Mouse (Mus musculus) embryonic facial prominence, embryonic 14.5 days (tissue): ENCODE data around the gene Tmem135. TPM values are rescaled to one million over a fixed set of nuclear protein-coding genes. Genes with fewer than 3 reads are reported as not detected.

Experiments used
- ATAC-seq: fragments of 200-750 bp; cut with Nextera tagmentation; 2 replicates; pipeline ENCODE4 v1.8.0; 2017; ENCODE audit warnings: low read depth, moderate number of reproducible peaks, moderate TSS enrichment
- DNase-seq: peaks from one replicate; pipeline ENCODE4 v3.0.0-alpha.2; 2015; ENCODE audit warnings: low spot score
- H3K27ac ChIP-seq: fragments of 300-500 bp; sonication (generic); replicated peaks from 2 replicates; pipeline ENCODE4 v1.5.1; 2014; ENCODE audit warnings: low read depth, mild to moderate bottlenecking, low read length, moderate library complexity
- H3K27me3 ChIP-seq: fragments of 300-500 bp; sonication (generic); replicated peaks from 2 replicates; pipeline ENCODE4 v1.6.1; 2014; ENCODE audit warnings: low read length; ENCODE audit not compliant: control insufficient read depth, insufficient read depth
- H3K36me3 ChIP-seq: fragments of 300-500 bp; sonication (generic); 2 replicates; pipeline ENCODE4 v1.6.1; 2014; ENCODE audit warnings: low read length, mixed read lengths; ENCODE audit not compliant: control insufficient read depth, insufficient read depth
- H3K4me1 ChIP-seq: fragments of 300-500 bp; sonication (generic); 2 replicates; pipeline ENCODE4 v1.6.1; 2014; ENCODE audit warnings: antibody characterized with exemption, low read length; ENCODE audit not compliant: control insufficient read depth, insufficient read depth
- H3K4me2 ChIP-seq: fragments of 300-500 bp; sonication (generic); 2 replicates; pipeline ENCODE4 v1.6.1; 2014; ENCODE audit warnings: low read depth, mild to moderate bottlenecking, low read length, moderate library complexity, mixed read lengths
- H3K4me3 ChIP-seq: fragments of 300-500 bp; sonication (generic); 2 replicates; pipeline ENCODE4 v1.5.1; 2014; ENCODE audit warnings: low read depth, mild to moderate bottlenecking, low read length
- H3K9ac ChIP-seq: fragments of 300-500 bp; sonication (generic); 2 replicates; pipeline ENCODE4 v1.6.1; 2014; ENCODE audit warnings: low read depth, mild to moderate bottlenecking, low read length, moderate library complexity, mixed read lengths
- H3K9me3 ChIP-seq: fragments of 300-500 bp; sonication (generic); 2 replicates; pipeline ENCODE4 v1.6.1; 2016; ENCODE audit warnings: low read length; ENCODE audit not compliant: control insufficient read depth
- WGBS: fragments of 180-500 bp; shearing (Covaris S2); extraction: QIAGEN DNeasy Blood & Tissue Kit; methylation state at CpG from one replicate; pipeline ENCODE4 v1.1.7; 2014; 5-methylcytosine and 5-hydroxymethylcytosine counted together
- polyA plus RNA-seq: library from polyadenylated mRNA; unstranded; fragments of >200 nt; fragmentation: Nextera tagmentation; extraction: Ambion mirVana; gene quantifications from 2 replicates; pipeline ENCODE4 v1.2.1, GENCODE M21; 2014

The Tmem135 gene
- polyA plus RNA-seq, 1 experiment from 2014 or later = 18.8 TPM

DNA sequence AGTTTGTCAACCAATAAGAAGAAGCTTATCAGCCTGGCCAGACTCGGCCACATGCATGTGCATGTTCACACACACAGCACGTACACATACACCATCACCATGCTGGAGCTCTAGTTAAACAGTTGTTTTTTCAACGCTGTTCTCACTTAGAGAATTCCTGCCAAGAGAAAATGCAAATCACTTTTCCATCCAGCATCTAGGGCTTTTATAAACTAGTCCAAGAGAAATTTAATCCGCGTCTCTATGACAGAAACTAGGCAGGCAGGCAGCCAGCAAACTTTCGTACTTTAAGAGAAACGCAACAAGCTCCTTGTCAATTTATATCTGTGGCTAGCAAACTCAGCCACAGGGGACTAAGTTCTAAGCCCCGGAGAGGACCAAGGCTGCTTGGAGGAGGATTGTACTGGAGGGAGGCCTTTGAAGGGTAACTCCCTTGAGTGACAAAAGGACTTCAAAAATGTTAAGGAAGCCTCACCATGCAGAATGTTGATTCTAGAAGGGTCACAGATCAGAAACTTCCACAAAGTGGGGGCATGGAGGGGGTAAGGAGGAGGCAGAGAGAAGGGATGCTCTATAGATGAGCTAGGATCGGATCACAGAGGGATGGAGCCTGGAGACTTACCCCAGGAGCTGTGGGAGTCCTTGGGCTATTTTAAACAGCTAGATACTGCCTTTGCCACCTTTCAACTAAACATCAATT lies 29.3 kb upstream of the Tmem135 start:
- Histone ChIP-seq H3K36me3 (no peaks in the 10 kb centered on the region), H3K9ac (no peak overlapping the region), H3K4me1 (peaks cover 15% of the 10 kb centered on the region), H3K4me3 (no peak overlapping the region), H3K27me3 (no peaks in the 10 kb centered on the region), H3K4me2 (no peak overlapping the region), H3K9me3 (no peaks in the 10 kb centered on the region), H3K27ac (peak overlapping the region; percentile 13)
- WGBS = 32% methylated on average over 9 of the region's 9 CpGs
- ATAC-seq = peak; percentile 69; the same call in 1 of the 2 replicates
- peak; percentile 94 for DNase-seq

DNA sequence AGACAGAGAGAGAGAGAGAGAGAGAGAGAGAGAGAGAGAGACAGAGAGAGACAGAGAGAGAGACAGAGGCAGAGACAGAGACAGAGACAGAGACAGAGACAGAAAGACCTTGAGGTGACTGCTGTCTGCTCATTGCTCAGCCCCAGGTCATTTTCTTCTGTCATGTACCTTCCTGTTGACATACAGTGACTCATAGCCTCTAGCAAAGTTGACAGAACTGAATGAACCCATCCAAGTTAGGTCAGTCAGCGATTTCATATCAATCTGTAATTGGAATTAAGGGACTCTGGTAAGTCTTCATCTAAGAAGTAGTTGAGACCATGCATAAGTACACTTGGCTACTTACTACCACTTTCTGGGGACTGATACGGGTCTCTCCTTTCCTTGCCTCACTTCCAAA lies 27.2 kb upstream of the Tmem135 start:
- ATAC-seq = no peak
- H3K4me3 ChIP-seq = no peak overlapping the region
- no peak for DNase-seq
- H3K36me3 ChIP-seq = no peaks in the 10 kb centered on the region
- no peak overlapping the region for H3K9ac ChIP-seq
- H3K9me3 ChIP-seq = no peaks in the 10 kb centered on the region
- no peaks in the 10 kb centered on the region for H3K27me3 ChIP-seq
- no peak overlapping the region for H3K27ac ChIP-seq
- no peak overlapping the region for H3K4me2 ChIP-seq
- WGBS = 65% methylated on average over 2 of the region's 2 CpGs
- peaks cover 15% of the 10 kb centered on the region for H3K4me1 ChIP-seq

DNA sequence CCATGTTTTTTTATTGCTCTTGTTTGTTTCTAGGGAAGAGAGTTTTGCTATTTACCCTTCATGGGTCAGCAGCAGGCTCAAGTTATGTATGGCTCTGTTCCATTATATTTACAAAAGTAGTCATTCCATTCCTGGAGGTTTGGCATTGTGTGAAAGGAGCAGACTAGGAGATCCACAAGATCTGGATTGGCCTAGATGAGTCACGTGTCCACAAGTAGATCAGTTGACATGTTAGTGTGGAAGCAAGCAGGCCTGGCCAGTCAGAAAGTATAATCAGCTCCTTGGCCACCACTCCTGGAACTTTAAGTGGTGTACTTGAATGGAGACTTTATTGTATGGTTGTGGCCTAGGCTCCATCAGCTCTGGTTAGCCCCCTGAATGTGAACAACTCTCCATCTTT lies 25.3 kb upstream of the Tmem135 start:
- Histone ChIP-seq H3K27ac (no peak overlapping the region), H3K4me1 (peaks cover 17% of the 10 kb centered on the region), H3K36me3 (no peaks in the 10 kb centered on the region), H3K4me3 (no peak overlapping the region), H3K27me3 (no peaks in the 10 kb centered on the region), H3K4me2 (no peak overlapping the region), H3K9me3 (no peaks in the 10 kb centered on the region), H3K9ac (no peak overlapping the region)
- ATAC-seq (no peak), DNase-seq (no peak)
- WGBS = 73% methylated on average over 1 of the region's 1 CpGs

DNA sequence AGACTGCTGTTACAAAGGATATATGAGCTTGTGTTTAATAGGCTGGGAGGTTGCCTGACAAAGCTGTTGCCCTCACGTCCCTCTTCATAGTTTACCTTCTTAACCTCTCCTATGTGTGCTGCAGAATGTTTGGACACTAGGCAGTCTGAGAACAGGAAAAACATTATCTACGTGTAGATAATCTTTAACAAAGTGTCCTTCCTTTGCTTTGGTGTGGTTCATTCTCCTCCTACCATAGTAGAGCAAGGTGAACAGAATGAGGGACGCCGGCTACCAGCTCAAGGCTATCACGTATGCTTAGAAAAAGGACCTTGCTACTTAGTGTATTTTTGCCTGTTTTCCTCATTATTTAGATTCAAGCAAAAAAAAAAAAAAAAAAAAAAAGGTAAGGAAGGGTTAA lies 24.8 kb upstream of the Tmem135 start:
- H3K36me3 ChIP-seq = no peaks in the 10 kb centered on the region
- no peaks in the 10 kb centered on the region for H3K27me3 ChIP-seq
- H3K9ac ChIP-seq = no peak overlapping the region
- WGBS = 79% methylated on average over 5 of the region's 5 CpGs
- no peak overlapping the region for H3K27ac ChIP-seq
- no peak for DNase-seq
- no peak overlapping the region for H3K4me3 ChIP-seq
- peaks cover 21% of the 10 kb centered on the region for H3K4me1 ChIP-seq
- no peaks in the 10 kb centered on the region for H3K9me3 ChIP-seq
- no peak overlapping the region for H3K4me2 ChIP-seq
- no peak for ATAC-seq

DNA sequence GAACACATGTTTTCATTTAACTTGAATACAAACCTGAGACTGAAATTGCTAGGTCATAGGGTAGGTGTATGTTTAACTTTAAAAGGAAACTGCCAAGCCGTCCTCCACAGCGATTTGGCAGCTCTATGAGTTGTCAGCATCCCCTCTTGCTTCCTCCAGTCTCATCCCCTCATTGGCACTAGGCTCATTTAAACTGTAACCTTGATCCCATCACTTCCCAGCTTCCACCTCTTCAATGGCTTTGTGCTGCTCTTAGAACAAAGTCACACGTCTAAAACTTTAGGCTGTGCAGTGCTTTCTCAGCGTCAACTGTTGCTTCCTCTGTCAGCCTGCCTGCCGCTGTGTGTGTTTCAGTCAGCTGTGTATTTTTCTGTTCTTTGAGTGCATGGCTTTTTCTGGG lies 23.1 kb upstream of the Tmem135 start:
- Histone ChIP-seq H3K9ac (no peak overlapping the region), H3K4me2 (no peak overlapping the region), H3K4me3 (no peak overlapping the region), H3K36me3 (no peaks in the 10 kb centered on the region), H3K4me1 (0 out of 2 replicates have a peak, but pooled peaks cover 7% of the 10 kb centered on the region), H3K27me3 (no peaks in the 10 kb centered on the region), H3K9me3 (no peaks in the 10 kb centered on the region), H3K27ac (no peak overlapping the region)
- WGBS = 17% methylated on average over 5 of the region's 5 CpGs
- ATAC-seq (no peak), DNase-seq (no peak)

DNA sequence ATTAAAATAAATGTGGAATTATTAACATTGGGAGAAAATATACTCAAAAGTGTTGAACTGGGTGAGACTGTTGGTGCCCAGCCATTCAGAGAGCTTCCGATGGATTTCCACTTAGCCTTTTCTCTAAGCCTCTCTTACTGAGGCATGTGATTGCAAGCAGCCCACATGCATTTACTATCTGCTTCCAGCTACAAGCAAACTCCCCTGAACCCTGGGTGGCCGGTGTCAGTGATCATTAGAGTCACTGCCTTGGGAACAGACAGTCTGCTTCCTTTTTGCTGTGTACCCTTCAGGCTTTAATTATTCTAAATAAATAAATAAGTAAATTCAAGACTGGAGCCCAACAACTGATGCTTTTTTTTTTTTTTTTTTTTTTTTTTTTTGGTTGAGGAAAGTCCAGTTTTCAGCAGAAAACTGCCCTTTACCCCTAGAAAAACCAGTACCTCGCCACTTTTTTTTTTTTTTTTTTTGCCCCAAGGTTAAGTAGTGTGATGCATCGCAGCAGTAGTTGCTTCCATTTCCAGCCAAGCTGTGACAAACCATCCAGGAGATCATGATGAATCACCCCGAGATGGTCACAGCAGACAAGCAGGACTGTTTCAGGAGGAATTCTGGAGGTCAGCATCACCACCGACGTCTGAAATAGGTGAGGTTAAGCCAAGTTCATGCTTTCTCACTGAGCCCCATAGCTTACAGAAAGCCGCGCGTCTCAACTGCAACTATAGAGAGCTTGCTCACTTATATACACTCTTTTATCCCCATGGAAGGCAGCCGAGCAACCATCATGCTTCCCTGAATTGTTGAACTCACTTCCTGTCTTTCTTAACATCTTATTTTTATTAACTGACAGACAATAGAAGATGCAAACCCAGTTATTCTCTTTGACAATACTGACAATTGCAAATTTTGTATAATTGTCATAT lies 22.0 kb upstream of the Tmem135 start:
- H3K27ac ChIP-seq = no peak overlapping the region
- H3K4me3 ChIP-seq = no peak overlapping the region
- H3K9ac ChIP-seq = no peak overlapping the region
- no peak for DNase-seq
- H3K4me2 ChIP-seq = no peak overlapping the region
- H3K27me3 ChIP-seq = no peaks in the 10 kb centered on the region
- H3K4me1 ChIP-seq = 0 out of 2 replicates have a peak, but pooled peaks cover 7% of the 10 kb centered on the region
- H3K9me3 ChIP-seq = no peaks in the 10 kb centered on the region
- WGBS = 33% methylated on average over 11 of the region's 11 CpGs
- no peaks in the 10 kb centered on the region for H3K36me3 ChIP-seq
- ATAC-seq = no peak

DNA sequence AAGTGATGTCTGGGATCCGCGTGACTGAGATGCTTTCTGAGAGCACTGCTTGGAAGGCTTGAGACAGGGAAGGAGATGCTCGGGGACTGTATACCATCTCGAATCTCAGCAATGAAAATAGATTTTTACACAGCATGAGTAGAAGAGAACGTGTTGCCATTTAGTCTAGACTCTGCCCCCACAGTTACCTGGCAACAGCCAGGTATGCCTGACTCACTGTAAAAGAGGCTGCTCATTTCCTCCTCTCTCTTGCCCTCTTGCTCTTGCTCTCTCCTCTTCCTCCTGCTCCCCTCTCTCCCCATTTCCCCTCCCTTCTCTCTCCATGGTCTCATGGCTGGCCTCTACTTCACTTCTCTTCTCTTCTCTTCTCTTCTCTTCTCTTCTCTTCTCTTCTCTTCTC lies 20.6 kb upstream of the Tmem135 start:
- Histone ChIP-seq H3K4me1 (0 out of 2 replicates have a peak, but pooled peaks cover 7% of the 10 kb centered on the region), H3K27ac (no peak overlapping the region)

DNA sequence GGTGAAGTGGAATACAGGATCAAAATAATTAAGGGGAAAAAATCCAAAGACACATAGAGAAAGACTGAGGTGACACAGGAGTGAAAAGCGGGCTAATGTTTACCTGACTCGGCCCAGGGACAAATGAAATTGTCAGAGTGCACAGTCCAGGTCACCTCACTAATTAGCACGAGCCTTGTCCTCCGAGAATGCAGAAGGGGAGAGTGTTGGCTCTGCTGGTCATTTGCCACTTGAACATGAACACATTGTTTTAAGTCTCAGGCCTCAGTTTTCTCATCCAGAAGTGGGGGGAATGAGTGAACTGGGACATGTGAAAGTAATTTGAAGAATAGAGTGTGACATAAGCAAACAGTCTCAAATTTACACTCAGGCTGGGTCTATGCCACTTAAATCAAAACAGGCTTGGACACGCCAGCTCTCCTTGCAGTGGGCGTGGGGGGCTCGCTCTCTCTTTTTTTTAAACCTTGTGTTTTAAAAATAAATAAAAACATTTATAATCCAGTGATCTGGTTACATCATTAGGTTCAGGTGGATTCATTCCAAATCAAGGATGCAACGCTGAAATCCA lies 19.8 kb upstream of the Tmem135 start:
- ATAC-seq = no peak

More for the DNA sequence above, 20.6 kb upstream of the Tmem135 start:
- Histone ChIP-seq H3K4me2 (no peak overlapping the region), H3K4me3 (no peak overlapping the region), H3K27me3 (no peaks in the 10 kb centered on the region), H3K36me3 (no peaks in the 10 kb centered on the region), H3K9me3 (no peaks in the 10 kb centered on the region), H3K9ac (no peak overlapping the region)
- WGBS = 76% methylated on average over 5 of the region's 5 CpGs
- ATAC-seq (no peak), DNase-seq (no peak)

More for the DNA sequence above, 19.8 kb upstream of the Tmem135 start:
- no peak overlapping the region for H3K4me3 ChIP-seq
- no peaks in the 10 kb centered on the region for H3K9me3 ChIP-seq
- no peaks in the 10 kb centered on the region for H3K27me3 ChIP-seq
- no peak overlapping the region for H3K27ac ChIP-seq
- H3K36me3 ChIP-seq = no peaks in the 10 kb centered on the region
- no peak overlapping the region for H3K9ac ChIP-seq
- peak; percentile 62 for DNase-seq
- H3K4me1 ChIP-seq = 0 out of 2 replicates have a peak, but pooled peaks cover 7% of the 10 kb centered on the region
- H3K4me2 ChIP-seq = no peak overlapping the region
- 32% methylated on average over 8 of the region's 8 CpGs for WGBS
